In genomic region chr3:57576056-57576824, GRCm38 (mm10) we compare ENCODE assay signal across 8 mouse cellular contexts. TPM values are rescaled to one million over a fixed set of nuclear protein-coding genes. Genes with fewer than 3 reads are reported as not detected.
DNase-seq lines count a peak whose midpoint lies in the region; ATAC-seq and TF ChIP-seq lines count a peak whose summit lies in the region.

No protein-coding gene starts in this region.

- H3K9ac ChIP-seq in hindbrain, embryonic 11.5 days (ENCODE audit: low read depth, low read length), result peak overlapping the region; percentile 69
- H3K9ac ChIP-seq in limb, embryonic 12.5 days (replicated peaks), result peak overlapping the region; percentile 77
- H3K9ac ChIP-seq in midbrain, embryonic 14.5 days (replicated peaks; ENCODE audit: low read length), result peak overlapping the region; percentile 56

- H3K9me3 ChIP-seq in hindbrain, embryonic 11.5 days (ENCODE audit: control insufficient read depth, low read length), result no peaks in the 10 kb centered on the region
- no peaks in the 10 kb centered on the region for H3K9me3 ChIP-seq in limb, embryonic 12.5 days
- no peaks in the 10 kb centered on the region for H3K9me3 ChIP-seq in midbrain, embryonic 14.5 days (ENCODE audit: control insufficient read depth, low read length)

- TF ChIP-seq CTCF in bone marrow macrophage, adult 2 months (IDR thresholded peaks at IDR 0.05; ENCODE audit: low read depth, low read length), result no peak

- peak overlapping the region; percentile 44 for H3K4me3 ChIP-seq in bone marrow macrophage, adult 2 months (ENCODE audit: insufficient read depth, low read length)
- H3K4me3 ChIP-seq in hindbrain, embryonic 11.5 days (ENCODE audit: low read depth, low read length), result peak overlapping the region; percentile 82
- H3K4me3 ChIP-seq in limb, embryonic 12.5 days (replicated peaks), result peak overlapping the region; percentile 80
- peak overlapping the region; percentile 68 for H3K4me3 ChIP-seq in midbrain, embryonic 14.5 days (replicated peaks; ENCODE audit: low read depth, low read length)

- WGBS in hindbrain, embryonic 11.5 days, result under 1% methylated on average over 35 of the region's 35 CpGs
- under 1% methylated on average over 35 of the region's 35 CpGs for WGBS in limb, embryonic 12.5 days
- under 1% methylated on average over 35 of the region's 35 CpGs for WGBS in midbrain, embryonic 14.5 days

- H3K27me3 ChIP-seq in hindbrain, embryonic 11.5 days (ENCODE audit: control insufficient read depth, insufficient read depth, low read length), result no peaks in the 10 kb centered on the region
- no peaks in the 10 kb centered on the region for H3K27me3 ChIP-seq in limb, embryonic 12.5 days
- no peaks in the 10 kb centered on the region; the same call in 1 of the 2 replicates for H3K27me3 ChIP-seq in midbrain, embryonic 14.5 days (ENCODE audit: control insufficient read depth, insufficient read depth, low read length)

- H3K27ac ChIP-seq in bone marrow macrophage, adult 2 months (ENCODE audit: insufficient read depth, low read depth, low read length), result no peak overlapping the region
- H3K27ac ChIP-seq in hindbrain, embryonic 11.5 days (ENCODE audit: low read depth, low read length), result peak overlapping the region; percentile 75
- H3K27ac ChIP-seq in limb, embryonic 12.5 days, result peak overlapping the region; percentile 94
- peak overlapping the region; percentile 70 for H3K27ac ChIP-seq in midbrain, embryonic 14.5 days (replicated peaks; ENCODE audit: low read depth, low read length)

- ATAC-seq in frontal cortex, adult (ENCODE audit: low TSS enrichment), result peak; percentile 41
- ATAC-seq in hindbrain, embryonic 11.5 days (ENCODE audit: low FRiP score), result peak; percentile 73
- peak; percentile 68; the same call in 1 of the 2 replicates for ATAC-seq in limb, embryonic 12.5 days (ENCODE audit: insufficient number of reproducible peaks, insufficient read depth, low FRiP score, low TSS enrichment, low read depth)
- peak; percentile 55; the same call in 1 of the 2 replicates for ATAC-seq in midbrain, embryonic 14.5 days (ENCODE audit: low FRiP score, low TSS enrichment)

- DNase-seq in cerebellum, postnatal 10 days, result peak; percentile 35 to 57
- no peak for DNase-seq in cerebellum, adult 18-20 months
- DNase-seq in hindbrain, embryonic 11.5 days (ENCODE audit: low spot score), result peak; percentile 77
- peak; percentile 66 for DNase-seq in midbrain, embryonic 14.5 days
- DNase-seq in testis, postnatal 14 days (ENCODE audit: low spot score), result peak; percentile 71

- no peaks in the 10 kb centered on the region for H3K36me3 ChIP-seq in hindbrain, embryonic 11.5 days (ENCODE audit: control insufficient read depth, insufficient read depth, low read length)
- no peaks in the 10 kb centered on the region for H3K36me3 ChIP-seq in limb, embryonic 12.5 days
- H3K36me3 ChIP-seq in midbrain, embryonic 14.5 days (ENCODE audit: control insufficient read depth, insufficient read depth, low read length), result no peaks in the 10 kb centered on the region

- H3K4me2 ChIP-seq in hindbrain, embryonic 11.5 days (replicated peaks; ENCODE audit: low read depth, low read length), result peak overlapping the region; percentile 86
- peak overlapping the region; percentile 92 for H3K4me2 ChIP-seq in limb, embryonic 12.5 days
- H3K4me2 ChIP-seq in midbrain, embryonic 14.5 days (ENCODE audit: low read length), result peak overlapping the region; percentile 99

- TF ChIP-seq POLR2A in bone marrow macrophage, adult 2 months (IDR thresholded peaks at IDR 0.05; ENCODE audit: borderline replicate concordance, low read depth, low read length), result no peak

- H3K4me1 ChIP-seq in bone marrow macrophage, adult 2 months (ENCODE audit: control insufficient read depth, insufficient read depth, low read length), result no peaks in the 10 kb centered on the region
- H3K4me1 ChIP-seq in hindbrain, embryonic 11.5 days (replicated peaks; ENCODE audit: control insufficient read depth, insufficient read depth, low read length), result peaks cover 3% of the 10 kb centered on the region; the same call in 1 of the 2 replicates
- peaks cover 28% of the 10 kb centered on the region for H3K4me1 ChIP-seq in limb, embryonic 12.5 days (replicated peaks)
- H3K4me1 ChIP-seq in midbrain, embryonic 14.5 days (ENCODE audit: control insufficient read depth, insufficient read depth, low read length), result no peaks in the 10 kb centered on the region

RNA-seq across cellular contexts. Expression of gene Wwtr1, which starts 0.5 kb away (rescaled TPM):
- 0.16 and 0.17 TPM in 2 replicates for polyA plus RNA-seq in bone marrow macrophage, adult 2 months (2012; ENCODE audit: insufficient read depth, insufficient read length, missing spikeins)
- polyA plus RNA-seq in hindbrain, embryonic 11.5 days (2014; fragmentation: Nextera tagmentation; extraction: Ambion mirVana), result 10.0 and 15.6 TPM in 2 replicates
- 13.8 and 14.0 TPM in 2 replicates for polyA plus RNA-seq in limb, embryonic 12.5 days (2016; fragmentation: Nextera tagmentation; extraction: Ambion mirVana)
- 7.2 TPM in 2 replicates for polyA plus RNA-seq in midbrain, embryonic 14.5 days (2014; fragmentation: Nextera tagmentation; extraction: Ambion mirVana)

Comparison
In these comparisons a context has a peak if more than half of its experiments do, and no peak if none do; other contexts are left out.
1. DNase-seq: peak in cerebellum, postnatal 10 days (2 of 2), hindbrain, embryonic 11.5 days (single experiment), midbrain, embryonic 14.5 days (single experiment) and testis, postnatal 14 days (single experiment); none in cerebellum, adult 18-20 months (0 of 2).
2. Peak in every context shown above with its lines, with median percentiles within 50 percentile points of each other: H3K4me3 ChIP-seq, ATAC-seq, H3K4me2 ChIP-seq and H3K9ac ChIP-seq.